ENCODE assay signal across 14 mouse cellular contexts in the genomic region with DNA sequence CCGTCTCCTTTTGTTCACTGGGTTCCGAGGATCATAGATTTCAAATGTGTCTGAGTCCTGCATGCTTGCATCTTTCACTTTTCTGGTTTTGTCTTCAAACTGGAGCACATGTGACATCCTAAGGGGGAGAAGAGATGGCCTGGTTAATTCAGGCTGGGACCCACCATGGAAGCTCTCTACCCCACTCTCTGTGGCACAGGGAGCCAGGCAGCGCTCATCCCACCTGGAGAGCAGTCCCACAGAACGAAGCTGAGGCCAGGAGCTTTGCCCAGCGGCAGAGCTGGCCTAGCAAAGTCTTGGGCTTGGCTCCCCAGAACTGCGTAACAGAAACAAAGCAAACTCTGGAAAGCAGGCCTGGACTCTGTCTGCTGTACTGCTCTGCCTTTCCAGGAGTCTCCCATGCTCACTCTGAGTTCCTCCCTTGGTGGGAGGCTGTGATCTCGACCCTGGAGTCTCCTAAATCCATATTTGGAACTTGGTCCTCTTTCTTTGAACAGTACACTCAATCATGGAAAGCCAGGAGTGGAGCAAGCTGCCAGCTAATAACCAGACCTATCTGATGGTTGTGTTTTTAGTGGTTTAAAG.
A peak's percentile ranks its signal among the peaks of the same experiment; 100 is the strongest.
DNase-seq lines count a peak whose midpoint lies in the region; ATAC-seq and TF ChIP-seq lines count a peak whose summit lies in the region.
"Had no signal": no experiment of that assay in that cellular context is flagged by ENCODE, and none has a peak within 500 bp of the region (broad histone marks: within the 10 kb centered on the region; RNA-seq: fewer than 3 reads in every experiment).

No protein-coding gene starts in this region.

- whole genome bisulfite sequencing in hindbrain, embryonic 10.5 days: 80% methylated on average over 7 of the region's 7 CpGs
- WGBS in hindbrain, embryonic 11.5 days: 87% methylated on average over 7 of the region's 7 CpGs
- WGBS in lung, embryonic 16.5 days: 72% methylated on average over 7 of the region's 7 CpGs
- WGBS in lung, postnatal 0 days: 77% methylated on average over 7 of the region's 7 CpGs
- WGBS in intestine, embryonic 16.5 days: 61% methylated on average over 7 of the region's 7 CpGs
- WGBS in stomach, embryonic 16.5 days: 65% methylated on average over 7 of the region's 7 CpGs

- TF ChIP-seq EP300 in lung, postnatal 0 days (IDR thresholded peaks at IDR 0.05): no peak

- intact Hi-C loops in left cerebral cortex, postnatal 4 days (cut with DNase I): no loop called here

- H3K9me3 ChIP-seq in hindbrain, embryonic 10.5 days: no peaks in the 10 kb centered on the region
- H3K9me3 ChIP-seq in hindbrain, embryonic 11.5 days (ENCODE audit: control insufficient read depth, low read length): no peaks in the 10 kb centered on the region
- H3K9me3 ChIP-seq in lung, embryonic 16.5 days (ENCODE audit: control insufficient read depth, low read length): no peaks in the 10 kb centered on the region
- H3K9me3 ChIP-seq in lung, postnatal 0 days (ENCODE audit: low read length): no peaks in the 10 kb centered on the region
- H3K9me3 ChIP-seq in intestine, embryonic 16.5 days (ENCODE audit: control insufficient read depth, low read length): no peaks in the 10 kb centered on the region
- no peaks in the 10 kb centered on the region for H3K9me3 ChIP-seq in stomach, embryonic 16.5 days (replicated peaks; ENCODE audit: control insufficient read depth, low read length)
- H3K9me3 ChIP-seq: embryonic facial prominence, embryonic 15.5 days; forebrain, embryonic 15.5 days; hindbrain, embryonic 13.5 days; neural tube, embryonic 12.5 days had no signal

- H3K27ac ChIP-seq in hindbrain, embryonic 10.5 days: 0 out of 2 replicates have a peak overlapping the region, but pooled peaks have one; percentile 1
- H3K27ac ChIP-seq in hindbrain, embryonic 11.5 days (ENCODE audit: low read depth, low read length): no peak overlapping the region
- peak overlapping the region; percentile 32 for H3K27ac ChIP-seq in lung, embryonic 16.5 days (ENCODE audit: low read length)
- no peak overlapping the region for H3K27ac ChIP-seq in lung, postnatal 0 days (ENCODE audit: low read length)
- H3K27ac ChIP-seq in intestine, embryonic 16.5 days (ENCODE audit: low read length): peak overlapping the region; percentile 83
- H3K27ac ChIP-seq in stomach, embryonic 16.5 days (ENCODE audit: low read length): peak overlapping the region; percentile 78
- H3K27ac ChIP-seq: embryonic facial prominence, embryonic 15.5 days; forebrain, embryonic 15.5 days; hindbrain, embryonic 13.5 days; liver, embryonic 14.5 days; neural tube, embryonic 12.5 days had no signal

- no peak for DNase-seq in hindbrain, embryonic 10.5 days (ENCODE audit: low spot score)
- no peak for DNase-seq in hindbrain, embryonic 11.5 days (ENCODE audit: low spot score)
- DNase-seq in lung, postnatal 0 days (ENCODE audit: low spot score): no peak
- DNase-seq in left cerebral cortex, postnatal 4 days: no peak
- no peak for DNase-seq in thymus, postnatal 10 days (ENCODE audit: low spot score in 2 of 2)
- DNase-seq: adrenal gland, postnatal 36 days had no signal

- ATAC-seq in hindbrain, embryonic 11.5 days (ENCODE audit: low FRiP score): no peak
- ATAC-seq in lung, embryonic 16.5 days (ENCODE audit: low read depth): 0 out of 2 replicates have a peak, but pooled peaks have one; percentile 34
- no peak for ATAC-seq in lung, postnatal 0 days
- peak; percentile 39 for ATAC-seq in intestine, embryonic 16.5 days
- ATAC-seq in stomach, embryonic 16.5 days (ENCODE audit: insufficient read depth, low FRiP score): peak; percentile 76; the same call in 1 of the 2 replicates

- no peak overlapping the region for H3K9ac ChIP-seq in hindbrain, embryonic 11.5 days (ENCODE audit: low read depth, low read length)
- no peak overlapping the region for H3K9ac ChIP-seq in lung, embryonic 16.5 days (ENCODE audit: low read length)
- no peak overlapping the region for H3K9ac ChIP-seq in lung, postnatal 0 days (replicated peaks; ENCODE audit: low read depth)
- H3K9ac ChIP-seq in intestine, embryonic 16.5 days (ENCODE audit: low read depth, low read length): no peak overlapping the region
- H3K9ac ChIP-seq in stomach, embryonic 16.5 days (ENCODE audit: low read length): peak overlapping the region; percentile 60
- H3K9ac ChIP-seq: embryonic facial prominence, embryonic 15.5 days; forebrain, embryonic 15.5 days; hindbrain, embryonic 13.5 days; liver, embryonic 14.5 days; neural tube, embryonic 12.5 days had no signal

- H3K4me2 ChIP-seq in hindbrain, embryonic 11.5 days (replicated peaks; ENCODE audit: low read depth, low read length): no peak overlapping the region
- H3K4me2 ChIP-seq in lung, embryonic 16.5 days (ENCODE audit: low read depth, low read length): no peak overlapping the region
- no peak overlapping the region for H3K4me2 ChIP-seq in lung, postnatal 0 days (replicated peaks; ENCODE audit: low read depth, low read length)
- H3K4me2 ChIP-seq in intestine, embryonic 16.5 days (ENCODE audit: low read depth, low read length): no peak overlapping the region
- peak overlapping the region; percentile 11; the same call in 1 of the 2 replicates for H3K4me2 ChIP-seq in stomach, embryonic 16.5 days (ENCODE audit: low read depth, low read length)
- H3K4me2 ChIP-seq: embryonic facial prominence, embryonic 15.5 days; forebrain, embryonic 15.5 days; hindbrain, embryonic 13.5 days; neural tube, embryonic 12.5 days had no signal

- no peaks in the 10 kb centered on the region for H3K27me3 ChIP-seq in hindbrain, embryonic 10.5 days (ENCODE audit: insufficient read depth, poor library complexity, severe bottlenecking)
- no peaks in the 10 kb centered on the region for H3K27me3 ChIP-seq in hindbrain, embryonic 11.5 days (ENCODE audit: control insufficient read depth, insufficient read depth, low read length)
- no peaks in the 10 kb centered on the region for H3K27me3 ChIP-seq in lung, embryonic 16.5 days (ENCODE audit: control insufficient read depth, insufficient read depth, low read depth, low read length)
- H3K27me3 ChIP-seq in lung, postnatal 0 days (replicated peaks; ENCODE audit: insufficient read depth, low read length): no peaks in the 10 kb centered on the region
- H3K27me3 ChIP-seq in intestine, embryonic 16.5 days (replicated peaks; ENCODE audit: control insufficient read depth, insufficient read depth, low read length): no peaks in the 10 kb centered on the region
- H3K27me3 ChIP-seq in stomach, embryonic 16.5 days (ENCODE audit: control insufficient read depth, insufficient read depth, low read length): no peaks in the 10 kb centered on the region
- H3K27me3 ChIP-seq: embryonic facial prominence, embryonic 15.5 days; forebrain, embryonic 15.5 days; hindbrain, embryonic 13.5 days; neural tube, embryonic 12.5 days had no signal

- peaks cover 7% of the 10 kb centered on the region; the same call in 1 of the 2 replicates for H3K36me3 ChIP-seq in hindbrain, embryonic 10.5 days
- H3K36me3 ChIP-seq in hindbrain, embryonic 11.5 days (ENCODE audit: control insufficient read depth, insufficient read depth, low read length): no peaks in the 10 kb centered on the region
- no peaks in the 10 kb centered on the region for H3K36me3 ChIP-seq in lung, embryonic 16.5 days (ENCODE audit: control insufficient read depth, insufficient read depth, low read length)
- no peaks in the 10 kb centered on the region for H3K36me3 ChIP-seq in lung, postnatal 0 days (ENCODE audit: insufficient read depth, low read length)
- H3K36me3 ChIP-seq in intestine, embryonic 16.5 days (ENCODE audit: control insufficient read depth, insufficient read depth, low read length): no peaks in the 10 kb centered on the region
- no peaks in the 10 kb centered on the region for H3K36me3 ChIP-seq in stomach, embryonic 16.5 days (ENCODE audit: control insufficient read depth, insufficient read depth, low read length)
- H3K36me3 ChIP-seq: forebrain, embryonic 15.5 days had no signal

- H3K4me1 ChIP-seq in hindbrain, embryonic 10.5 days (replicated peaks): peaks cover 25% of the 10 kb centered on the region
- no peaks in the 10 kb centered on the region; the same call in 1 of the 2 replicates for H3K4me1 ChIP-seq in hindbrain, embryonic 11.5 days (replicated peaks; ENCODE audit: control insufficient read depth, insufficient read depth, low read length)
- peaks cover 15% of the 10 kb centered on the region; the same call in 1 of the 2 replicates for H3K4me1 ChIP-seq in lung, embryonic 16.5 days (replicated peaks; ENCODE audit: control insufficient read depth, insufficient read depth, low read length)
- H3K4me1 ChIP-seq in lung, postnatal 0 days (ENCODE audit: insufficient read depth, low read depth, low read length): no peaks in the 10 kb centered on the region
- peaks cover 6% of the 10 kb centered on the region; the same call in 1 of the 2 replicates for H3K4me1 ChIP-seq in intestine, embryonic 16.5 days (ENCODE audit: control insufficient read depth, insufficient read depth, low read length)
- 0 out of 2 replicates have a peak, but pooled peaks cover 6% of the 10 kb centered on the region for H3K4me1 ChIP-seq in stomach, embryonic 16.5 days (ENCODE audit: control insufficient read depth, insufficient read depth, low read length)
- H3K4me1 ChIP-seq: neural tube, embryonic 12.5 days had no signal

- no peak for TF ChIP-seq CTCF in lung, postnatal 0 days (IDR thresholded peaks at IDR 0.05)

- no peak overlapping the region for H3K4me3 ChIP-seq in hindbrain, embryonic 10.5 days
- no peak overlapping the region for H3K4me3 ChIP-seq in hindbrain, embryonic 11.5 days (ENCODE audit: low read depth, low read length)
- no peak overlapping the region for H3K4me3 ChIP-seq in lung, embryonic 16.5 days (ENCODE audit: low read length)
- no peak overlapping the region for H3K4me3 ChIP-seq in lung, postnatal 0 days (ENCODE audit: low read depth, low read length)
- H3K4me3 ChIP-seq in intestine, embryonic 16.5 days (ENCODE audit: low read length): no peak overlapping the region
- no peak overlapping the region for H3K4me3 ChIP-seq in stomach, embryonic 16.5 days (replicated peaks; ENCODE audit: low read length)
- H3K4me3 ChIP-seq: embryonic facial prominence, embryonic 15.5 days; forebrain, embryonic 15.5 days; hindbrain, embryonic 13.5 days; neural tube, embryonic 12.5 days had no signal

Comparison
In these comparisons a context has a peak if more than half of its experiments do, and no peak if none do; other contexts are left out.
1. H3K27ac ChIP-seq: peak in hindbrain, embryonic 10.5 days (single experiment), lung, embryonic 16.5 days (single experiment), intestine, embryonic 16.5 days (single experiment) and stomach, embryonic 16.5 days (single experiment); none in hindbrain, embryonic 11.5 days (single experiment) and lung, postnatal 0 days (single experiment).
2. ATAC-seq: peak in lung, embryonic 16.5 days (single experiment), intestine, embryonic 16.5 days (single experiment) and stomach, embryonic 16.5 days (single experiment); none in hindbrain, embryonic 11.5 days (single experiment) and lung, postnatal 0 days (single experiment).